Mouse (Mus musculus) intestine, postnatal 0 days (tissue): ENCODE measurements around the gene Car4. TPM values are rescaled to one million over a fixed set of nuclear protein-coding genes. Genes with fewer than 3 reads are reported as not detected.

Experiments used
- ATAC-seq: fragments of 200-750 bp; cut with Nextera tagmentation; 2 replicates; pipeline ENCODE4 v1.8.0; 2017; ENCODE audit warnings: mild to moderate bottlenecking, moderate TSS enrichment, moderate library complexity
- H3K27ac ChIP-seq: fragments of 300-500 bp; sonication (generic); 2 replicates; pipeline ENCODE4 v1.5.1; 2014; ENCODE audit warnings: mild to moderate bottlenecking, low read depth, low read length, moderate library complexity
- H3K27me3 ChIP-seq: fragments of 300-500 bp; sonication (generic); replicated peaks from 2 replicates; pipeline ENCODE4 v1.6.1; 2014; ENCODE audit warnings: low read length, mixed read lengths; ENCODE audit not compliant: control insufficient read depth, insufficient read depth
- H3K36me3 ChIP-seq: fragments of 300-500 bp; sonication (generic); 2 replicates; pipeline ENCODE4 v1.6.1; 2014; ENCODE audit warnings: mild to moderate bottlenecking, moderate library complexity; ENCODE audit not compliant: control insufficient read depth, insufficient read depth
- H3K4me1 ChIP-seq: fragments of 300-500 bp; sonication (generic); replicated peaks from 2 replicates; pipeline ENCODE4 v1.6.1; 2014; ENCODE audit warnings: antibody characterized with exemption, low read length, mixed read lengths; ENCODE audit not compliant: control insufficient read depth, insufficient read depth
- H3K4me2 ChIP-seq: fragments of 300-500 bp; sonication (generic); replicated peaks from 2 replicates; pipeline ENCODE4 v1.6.1; 2014; ENCODE audit warnings: low read depth, mild to moderate bottlenecking, moderate library complexity
- H3K4me3 ChIP-seq: fragments of 300-500 bp; sonication (generic); 2 replicates; pipeline ENCODE4 v1.5.1; 2014; ENCODE audit warnings: low read depth, low read length
- H3K9ac ChIP-seq: fragments of 300-500 bp; sonication (generic); 2 replicates; pipeline ENCODE4 v1.6.1; 2014; ENCODE audit warnings: mild to moderate bottlenecking, low read depth, low read length
- H3K9me3 ChIP-seq: fragments of 300-500 bp; sonication (generic); 2 replicates; pipeline ENCODE4 v1.6.1; 2016; ENCODE audit warnings: mixed run types; ENCODE audit not compliant: control insufficient read depth
- CTCF ChIP-seq: sonication (generic); IDR thresholded peaks from 2 replicates; pipeline ENCODE4 v1.5.1; 2016; ENCODE audit warnings: low read depth, mild to moderate bottlenecking, control low read depth, antibody characterized with exemption, moderate library complexity
- WGBS: fragments of 180-500 bp; shearing (Covaris S2); extraction: QIAGEN DNeasy Blood & Tissue Kit; methylation state at CpG from one replicate; pipeline ENCODE4 v1.1.7; 2014; 5-methylcytosine and 5-hydroxymethylcytosine counted together
- polyA plus RNA-seq: library from polyadenylated mRNA; unstranded; fragments of >200 nt; fragmentation: Nextera tagmentation; extraction: Ambion mirVana; gene quantifications from 2 replicates; pipeline ENCODE4 v1.2.1, GENCODE M21; 2015

The Car4 gene
- polyA plus RNA-seq, 1 experiment from 2014 or later: 0.33 TPM

GRCm38 (mm10) chr11:84918425-84918824 is 39.2 kb upstream of the Car4 start:
- ATAC-seq: peak; percentile 67; the same call in 1 of the 2 replicates
- peaks cover 3% of the 10 kb centered on the region; the same call in 1 of the 2 replicates for H3K4me1 ChIP-seq
- H3K27me3 ChIP-seq: no peaks in the 10 kb centered on the region
- no peaks in the 10 kb centered on the region for H3K9me3 ChIP-seq
- no peak overlapping the region for H3K27ac ChIP-seq
- H3K4me3 ChIP-seq: no peak overlapping the region
- H3K36me3 ChIP-seq: peaks cover 9% of the 10 kb centered on the region; the same call in 1 of the 2 replicates
- TF ChIP-seq CTCF: peak; percentile 95
- no peak overlapping the region for H3K9ac ChIP-seq
- 5% methylated on average over 16 of the region's 16 CpGs for WGBS
- peak overlapping the region; percentile 43 for H3K4me2 ChIP-seq

GRCm38 (mm10) chr11:84919276-84919675 is 38.3 kb upstream of the Car4 start:
- H3K36me3 ChIP-seq: 0 out of 2 replicates have a peak, but pooled peaks cover 3% of the 10 kb centered on the region
- H3K4me3 ChIP-seq: no peak overlapping the region
- H3K4me2 ChIP-seq: no peak overlapping the region
- no peak overlapping the region for H3K9ac ChIP-seq
- H3K27me3 ChIP-seq: no peaks in the 10 kb centered on the region
- 33% methylated on average over 3 of the region's 3 CpGs for WGBS
- peaks cover 3% of the 10 kb centered on the region; the same call in 1 of the 2 replicates for H3K4me1 ChIP-seq
- H3K27ac ChIP-seq: no peak overlapping the region
- no peak for ATAC-seq
- H3K9me3 ChIP-seq: no peaks in the 10 kb centered on the region
- peak; percentile 68 for TF ChIP-seq CTCF

- no peaks in the 10 kb centered on the region for H3K9me3 ChIP-seq
- no peak for ATAC-seq
- no peaks in the 10 kb centered on the region for H3K27me3 ChIP-seq
- H3K9ac ChIP-seq: no peak overlapping the region
- H3K4me1 ChIP-seq: peaks cover 3% of the 10 kb centered on the region; the same call in 1 of the 2 replicates
- no peaks in the 10 kb centered on the region for H3K36me3 ChIP-seq
- no peak overlapping the region for H3K27ac ChIP-seq
- TF ChIP-seq CTCF: no peak
- no peak overlapping the region for H3K4me3 ChIP-seq
- 64% methylated on average over 7 of the region's 7 CpGs for WGBS
- no peak overlapping the region for H3K4me2 ChIP-seq
Measured at GRCm38 (mm10) chr11:84919951-84920350, 37.6 kb upstream of the Car4 start.

- ATAC-seq: no peak
- Histone ChIP-seq H3K36me3 (no peaks in the 10 kb centered on the region), H3K4me3 (no peak overlapping the region), H3K9ac (no peak overlapping the region), H3K27me3 (no peaks in the 10 kb centered on the region), H3K9me3 (no peaks in the 10 kb centered on the region), H3K4me2 (no peak overlapping the region), H3K4me1 (peaks cover 3% of the 10 kb centered on the region; the same call in 1 of the 2 replicates), H3K27ac (no peak overlapping the region)
- TF ChIP-seq CTCF: no peak
- 88% methylated on average over 8 of the region's 8 CpGs for WGBS
Measured at GRCm38 (mm10) chr11:84920981-84921380, 36.6 kb upstream of the Car4 start.

- no peak overlapping the region for H3K9ac ChIP-seq
- no peak for ATAC-seq
- H3K4me2 ChIP-seq: no peak overlapping the region
- H3K4me3 ChIP-seq: no peak overlapping the region
- WGBS: 10% methylated on average over 6 of the region's 6 CpGs
- no peak overlapping the region for H3K27ac ChIP-seq
- no peaks in the 10 kb centered on the region for H3K27me3 ChIP-seq
- H3K4me1 ChIP-seq: no peaks in the 10 kb centered on the region
- TF ChIP-seq CTCF: no peak
- H3K9me3 ChIP-seq: no peaks in the 10 kb centered on the region
- H3K36me3 ChIP-seq: no peaks in the 10 kb centered on the region
Measured at GRCm38 (mm10) chr11:84932261-84932660, 25.3 kb upstream of the Car4 start.

- Histone ChIP-seq H3K36me3 (no peaks in the 10 kb centered on the region), H3K9me3 (no peaks in the 10 kb centered on the region), H3K27ac (no peak overlapping the region), H3K27me3 (peaks cover 4% of the 10 kb centered on the region), H3K4me3 (no peak overlapping the region), H3K9ac (no peak overlapping the region), H3K4me2 (no peak overlapping the region), H3K4me1 (no peaks in the 10 kb centered on the region; the same call in 1 of the 2 replicates)
- no peak for ATAC-seq
- TF ChIP-seq CTCF: no peak
- 63% methylated on average over 8 of the region's 8 CpGs for WGBS
Measured at GRCm38 (mm10) chr11:84939508-84940053, 18.0 kb upstream of the Car4 start.
